Mouse (Mus musculus): ENCODE results near the gene Rps6ka5.

DNA sequence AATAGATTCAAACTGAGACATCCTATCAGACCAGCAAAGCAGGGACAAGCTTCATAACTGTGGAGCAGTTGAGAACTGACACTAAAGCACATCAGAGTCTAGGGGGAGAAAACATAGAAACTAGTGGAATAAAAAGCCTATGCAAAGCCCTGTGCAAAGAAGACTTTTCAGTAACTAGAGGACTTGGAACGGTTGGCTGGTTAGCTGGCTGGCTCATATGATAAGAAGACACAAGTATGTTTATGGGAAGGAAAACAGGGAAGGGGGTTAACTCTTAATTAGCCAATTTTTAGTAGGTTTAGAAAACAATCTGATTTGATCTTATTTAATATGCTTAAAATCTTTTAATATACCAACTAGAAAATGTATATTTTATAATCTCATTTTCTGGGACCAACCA lies 16.4 kb downstream of the Rps6ka5 start:
- TF ChIP-seq TCF3 (IDR thresholded peaks at IDR 0.05; ENCODE audit: insufficient read length, low read depth) (no peak), POLR2A (IDR thresholded peaks at IDR 0.05; ENCODE audit: insufficient read length, low read depth) (no peak), E2F4 (IDR thresholded peaks at IDR 0.05; ENCODE audit: insufficient read depth) (no peak), SRF (IDR thresholded peaks at IDR 0.05; ENCODE audit: control insufficient read depth, insufficient read length, low read depth) (no peak), TCF12 (IDR thresholded peaks at IDR 0.05; ENCODE audit: insufficient read depth, poor library complexity, severe bottlenecking) (no peak), MAX (IDR thresholded peaks at IDR 0.05; ENCODE audit: low read depth) (no peak), POLR2AphosphoS2 (IDR thresholded peaks at IDR 0.05; ENCODE audit: insufficient read length, low read depth) (no peak)
